Mouse (Mus musculus) CD4-positive, CD25-positive, alpha-beta regulatory T cell, adult 9 weeks (primary cell): ENCODE data around the gene Sfxn1. TPM values are rescaled to one million over a fixed set of nuclear protein-coding genes. Genes with fewer than 3 reads are reported as not detected.

Experiments
- polyA plus RNA-seq: library from polyadenylated mRNA; unstranded; fragments of 100-300 nt; shearing (Covaris generic); gene quantifications from one replicate; pipeline ENCODE4 v1.2.1, GENCODE M21; 2017

The Sfxn1 gene
- polyA plus RNA-seq = 67.5 TPM

DNA sequence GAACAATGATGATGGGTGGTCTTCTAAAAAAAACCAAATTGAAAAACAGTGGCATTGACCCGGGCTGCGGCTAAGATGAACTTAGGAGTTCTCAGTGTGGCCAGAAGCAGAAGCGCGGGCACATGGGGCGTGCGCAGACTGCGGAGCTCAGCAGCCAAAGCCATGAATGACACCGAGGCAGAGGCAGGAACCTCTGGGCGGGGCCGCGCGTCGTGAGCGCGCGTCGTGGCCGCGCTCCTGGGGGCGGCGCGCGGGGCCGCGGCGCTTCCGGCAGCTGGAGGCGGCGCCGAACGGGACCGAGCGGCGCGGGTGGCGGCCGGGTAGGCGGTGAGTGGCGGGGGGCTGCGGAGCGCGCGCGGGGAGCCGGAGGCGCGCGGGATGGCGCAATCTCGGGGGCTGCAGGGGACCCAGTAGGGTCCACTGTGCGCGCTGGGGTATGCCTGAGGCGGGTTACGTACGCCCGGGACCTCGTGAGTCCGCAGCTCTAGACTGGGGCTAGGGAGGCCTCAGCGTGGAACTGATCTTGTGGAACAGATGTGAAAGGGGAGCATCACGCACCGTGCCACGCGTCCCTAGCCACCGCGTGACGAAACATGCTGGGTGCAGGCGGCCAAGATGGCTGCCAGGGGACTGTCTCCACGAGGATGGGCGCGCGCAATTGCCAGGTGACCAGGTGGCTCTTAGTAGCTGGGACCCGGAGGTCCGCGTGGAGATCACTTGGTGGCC is at the start of gene Sfxn1:
Gene Sfxn1 (plus strand): TSS at position 264 of the 726 bp plus-strand sequence.

DNA sequence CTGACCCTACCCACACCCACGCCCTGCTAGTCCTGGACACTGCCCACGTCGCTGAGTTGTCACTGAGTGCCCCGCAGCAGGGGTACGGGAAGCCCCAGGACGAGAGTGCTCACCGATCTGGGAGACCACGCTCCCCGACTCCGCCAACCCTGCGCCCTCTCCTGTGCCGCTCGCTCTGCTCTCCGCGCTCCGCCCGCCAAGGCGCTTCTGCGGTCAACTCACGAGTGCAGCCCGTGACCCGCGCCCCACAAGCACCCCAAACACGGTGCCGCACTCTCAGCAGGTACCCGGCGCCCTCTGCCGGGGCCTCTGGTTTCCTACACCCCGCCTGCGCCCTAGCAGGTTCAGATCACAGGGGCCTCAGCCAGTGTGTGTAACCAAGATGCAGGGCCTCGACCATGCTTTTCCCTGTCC is 16.2 kb upstream of the Sfxn1 start, which contains the start of gene Drd1:
Gene Drd1 (minus strand): TSS at position 258 of the 414 bp plus-strand sequence.

Other genes starting within 250 kb of the Sfxn1 start
- gene Drd1, start 16.2 kb upstream of the Sfxn1 start, polyA plus RNA-seq = not detected
- gene Hrh2, start 120.3 kb downstream of the Sfxn1 start, polyA plus RNA-seq = 14.1 TPM